Mouse (Mus musculus): ENCODE measurements around the gene Lpcat2b.
A peak's percentile ranks its signal among the peaks of the same experiment; 100 is the strongest.
"Not testable (repeated sequence)": the region's sequence is repeated elsewhere in the genome, so short reads cannot be mapped to it uniquely, and the experiment has no call there.

The Lpcat2b gene

GRCm38 (mm10) chr5:107431249-107431648 lies at the start of gene Lpcat2b:
Lpcat2b (plus strand) TSS chr5:107431549.
- DNase-seq (ENCODE audit: low spot score), result no peak

- DNase-seq (ENCODE audit: low spot score), result not testable (repeated sequence)
Measured at GRCm38 (mm10) chr5:107386448-107386847, 44.9 kb upstream of the Lpcat2b start.

- no peak for DNase-seq (ENCODE audit: low spot score)
Measured at GRCm38 (mm10) chr5:107387788-107388187, 43.6 kb upstream of the Lpcat2b start.

- DNase-seq (ENCODE audit: low spot score), result no peak
Measured at GRCm38 (mm10) chr5:107389373-107389772, 42.0 kb upstream of the Lpcat2b start.

GRCm38 (mm10) chr5:107394437-107394836 lies 36.9 kb upstream of the Lpcat2b start:
- no peak for DNase-seq (ENCODE audit: low spot score)

GRCm38 (mm10) chr5:107402436-107402835 lies 28.9 kb upstream of the Lpcat2b start, which contains the start of gene Ephx4:
Ephx4 (plus strand) TSS chr5:107402736.
- no peak for DNase-seq (ENCODE audit: low spot score)

- DNase-seq (ENCODE audit: low spot score), result peak; percentile 7
Measured at GRCm38 (mm10) chr5:107403011-107403946, 28.1 kb upstream of the Lpcat2b start.

- no peak for DNase-seq (ENCODE audit: low spot score)
Measured at GRCm38 (mm10) chr5:107403947-107404684, 27.2 kb upstream of the Lpcat2b start.

- DNase-seq (ENCODE audit: low spot score), result no peak
Measured at GRCm38 (mm10) chr5:107405361-107405760, 26.0 kb upstream of the Lpcat2b start.

GRCm38 (mm10) chr5:107410305-107410704 lies 21.0 kb upstream of the Lpcat2b start:
- no peak for DNase-seq (ENCODE audit: low spot score)

- no peak for DNase-seq (ENCODE audit: low spot score)
Measured at GRCm38 (mm10) chr5:107411326-107411725, 20.0 kb upstream of the Lpcat2b start.

GRCm38 (mm10) chr5:107412285-107412684 lies 19.1 kb upstream of the Lpcat2b start:
- DNase-seq (ENCODE audit: low spot score), result no peak

- DNase-seq (ENCODE audit: low spot score), result no peak
Measured at GRCm38 (mm10) chr5:107415098-107415497, 16.3 kb upstream of the Lpcat2b start.

- no peak for DNase-seq (ENCODE audit: low spot score)
Measured at GRCm38 (mm10) chr5:107421676-107422075, 9.7 kb upstream of the Lpcat2b start.

- DNase-seq (ENCODE audit: low spot score), result no peak
Measured at GRCm38 (mm10) chr5:107434001-107434400, 2.7 kb downstream of the Lpcat2b start.

GRCm38 (mm10) chr5:107436185-107436584 lies 4.8 kb downstream of the Lpcat2b start:
- DNase-seq (ENCODE audit: low spot score), result no peak

- no peak for DNase-seq (ENCODE audit: low spot score)
Measured at GRCm38 (mm10) chr5:107436587-107437209, 5.3 kb downstream of the Lpcat2b start.

- peak; percentile 91 for DNase-seq (ENCODE audit: low spot score)
Measured at GRCm38 (mm10) chr5:107437464-107438281, 6.3 kb downstream of the Lpcat2b start, which contains the start of gene Btbd8. Btbd8 (plus strand) TSS chr5:107437997.

- no peak for DNase-seq (ENCODE audit: low spot score)
Measured at GRCm38 (mm10) chr5:107438353-107438752, 7.0 kb downstream of the Lpcat2b start.

- DNase-seq (ENCODE audit: low spot score), result no peak
Measured at GRCm38 (mm10) chr5:107441881-107442280, 10.5 kb downstream of the Lpcat2b start.

- no peak for DNase-seq (ENCODE audit: low spot score)
Measured at GRCm38 (mm10) chr5:107444251-107444650, 12.9 kb downstream of the Lpcat2b start.
